Comparison of ENCODE assay signal across 8 mouse cellular contexts in the genomic region with DNA sequence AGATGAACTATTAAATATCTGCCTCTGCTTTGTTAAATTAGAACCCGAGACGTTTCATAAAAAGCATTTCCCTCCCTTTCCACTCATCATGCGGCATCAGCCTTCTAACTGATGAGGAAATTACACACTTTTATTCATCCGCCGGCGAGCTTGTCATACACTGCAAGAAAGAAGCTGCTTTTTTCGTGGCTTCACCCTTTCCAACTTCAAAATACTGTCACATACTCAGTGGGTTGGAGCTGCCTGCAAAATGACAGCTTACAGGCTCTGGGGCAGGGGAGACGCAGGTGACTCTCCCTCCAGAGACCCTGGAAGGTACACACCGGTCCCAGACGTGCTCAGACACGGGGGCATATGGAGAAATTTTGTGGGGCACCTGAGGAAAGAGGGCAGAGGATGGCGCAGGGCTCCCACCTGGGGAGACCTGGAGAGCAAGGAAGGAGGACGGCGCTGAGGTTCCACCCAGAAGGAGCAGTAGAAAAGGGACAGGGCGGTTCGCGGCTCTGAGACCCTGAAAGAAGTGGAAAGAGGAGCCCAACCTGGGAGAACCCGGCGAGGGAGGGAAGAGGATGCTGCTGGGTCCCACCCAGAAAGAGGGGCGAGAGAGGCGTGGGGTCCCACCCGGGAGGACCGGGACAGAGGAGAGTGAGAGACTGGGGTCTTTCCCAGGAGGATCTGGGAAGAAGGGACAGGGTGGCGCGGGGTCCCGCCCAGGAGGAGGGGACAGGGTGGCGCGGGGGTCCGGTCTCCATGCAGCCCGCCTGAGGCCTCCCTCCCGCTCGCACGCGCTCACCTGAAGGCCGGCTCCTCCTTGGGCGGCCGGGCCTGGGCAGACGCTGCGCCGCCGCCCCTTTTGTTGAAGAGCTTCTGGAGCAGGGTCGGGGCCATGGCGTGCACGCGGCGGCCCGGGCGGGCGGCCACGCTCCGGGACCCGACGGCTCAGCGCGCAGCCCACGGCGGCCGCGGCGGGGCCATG. TPM values are rescaled to one million over a fixed set of nuclear protein-coding genes. Genes with fewer than 3 reads are reported as not detected.
DNase-seq lines count a peak whose midpoint lies in the region; ATAC-seq lines count a peak whose summit lies in the region.

No protein-coding gene starts in this region.

- peak overlapping the region; percentile 87 for H3K4me2 ChIP-seq in forebrain, embryonic 14.5 days (ENCODE audit: low read length)
- peak overlapping the region; percentile 96 for H3K4me2 ChIP-seq in intestine, embryonic 16.5 days (ENCODE audit: low read depth, low read length)
- peak overlapping the region; percentile 93 for H3K4me2 ChIP-seq in stomach, embryonic 14.5 days (replicated peaks; ENCODE audit: low read depth, low read length)

- peak overlapping the region; percentile 78 for H3K9ac ChIP-seq in forebrain, embryonic 14.5 days (ENCODE audit: low read length)
- H3K9ac ChIP-seq in intestine, embryonic 16.5 days (ENCODE audit: low read depth, low read length): peak overlapping the region; percentile 86
- H3K9ac ChIP-seq in stomach, embryonic 14.5 days (replicated peaks; ENCODE audit: low read depth, low read length): peak overlapping the region; percentile 76

- H3K9me3 ChIP-seq in forebrain, embryonic 14.5 days (replicated peaks; ENCODE audit: control insufficient read depth, low read length): no peaks in the 10 kb centered on the region
- H3K9me3 ChIP-seq in intestine, embryonic 16.5 days (ENCODE audit: control insufficient read depth, low read length): no peaks in the 10 kb centered on the region
- H3K9me3 ChIP-seq in stomach, embryonic 14.5 days (ENCODE audit: control insufficient read depth, low read depth, low read length): no peaks in the 10 kb centered on the region

- 3% methylated on average over 41 of the region's 60 CpGs for WGBS in forebrain, embryonic 14.5 days
- 2% methylated on average over 59 of the region's 60 CpGs for WGBS in intestine, embryonic 16.5 days
- WGBS in macrophage (ENCODE audit: missing documents): 5% methylated on average over 53 of the region's 60 CpGs
- 2% methylated on average over 52 of the region's 60 CpGs for WGBS in stomach, embryonic 14.5 days

- peak; percentile 27 to 68 for DNase-seq in adrenal gland, adult (ENCODE audit: inconsistent age in 2 of 2, low spot score in 1 of 2)
- DNase-seq in adrenal gland, adult 2 months: no peak
- DNase-seq in urinary bladder, adult 18-20 months (ENCODE audit: low spot score in 2 of 2): peak; percentile 20 to 54
- DNase-seq in urinary bladder, adult 2 months (ENCODE audit: low spot score): no peak
- peak; percentile 56 for DNase-seq in forebrain, embryonic 14.5 days (ENCODE audit: low spot score)

- no peak; the same call in none of the 2 replicates for ATAC-seq in forebrain, embryonic 14.5 days
- ATAC-seq in intestine, embryonic 16.5 days: peak; percentile 65
- ATAC-seq in stomach, embryonic 14.5 days (ENCODE audit: insufficient number of reproducible peaks, insufficient read depth, low FRiP score, low read depth): peak; percentile 56

- no peaks in the 10 kb centered on the region for H3K36me3 ChIP-seq in forebrain, embryonic 14.5 days (ENCODE audit: control insufficient read depth, insufficient read depth, low read length)
- no peaks in the 10 kb centered on the region for H3K36me3 ChIP-seq in intestine, embryonic 16.5 days (ENCODE audit: control insufficient read depth, insufficient read depth, low read length)
- H3K36me3 ChIP-seq in macrophage (ENCODE audit: inconsistent target): no peaks in the 10 kb centered on the region; the same call in 1 of the 2 replicates
- no peaks in the 10 kb centered on the region for H3K36me3 ChIP-seq in stomach, embryonic 14.5 days (ENCODE audit: control insufficient read depth, insufficient read depth, low read length)

- peaks cover 85% of the 10 kb centered on the region for H3K79me2 ChIP-seq in macrophage (ENCODE audit: inconsistent target)

- H3K4me1 ChIP-seq in forebrain, embryonic 14.5 days (ENCODE audit: control insufficient read depth, insufficient read depth, low read length): no peaks in the 10 kb centered on the region; the same call in 1 of the 2 replicates
- peaks cover 11% of the 10 kb centered on the region; the same call in 1 of the 2 replicates for H3K4me1 ChIP-seq in intestine, embryonic 16.5 days (ENCODE audit: control insufficient read depth, insufficient read depth, low read length)
- 0 out of 2 replicates have a peak, but pooled peaks cover 4% of the 10 kb centered on the region for H3K4me1 ChIP-seq in stomach, embryonic 14.5 days (ENCODE audit: control insufficient read depth, insufficient read depth, low read length)

- H3K27ac ChIP-seq in forebrain, embryonic 14.5 days (ENCODE audit: low read depth, low read length): peak overlapping the region; percentile 77
- H3K27ac ChIP-seq in intestine, embryonic 16.5 days (ENCODE audit: low read length): peak overlapping the region; percentile 80
- H3K27ac ChIP-seq in macrophage: peak overlapping the region; percentile 99
- peak overlapping the region; percentile 72; the same call in 1 of the 2 replicates for H3K27ac ChIP-seq in stomach, embryonic 14.5 days (ENCODE audit: low read length)

- no peaks in the 10 kb centered on the region for H3K27me3 ChIP-seq in forebrain, embryonic 14.5 days (replicated peaks; ENCODE audit: control insufficient read depth, insufficient read depth, low read length)
- no peaks in the 10 kb centered on the region for H3K27me3 ChIP-seq in intestine, embryonic 16.5 days (replicated peaks; ENCODE audit: control insufficient read depth, insufficient read depth, low read length)
- no peaks in the 10 kb centered on the region for H3K27me3 ChIP-seq in stomach, embryonic 14.5 days (ENCODE audit: control insufficient read depth, insufficient read depth, low read length)

- H3K4me3 ChIP-seq in forebrain, embryonic 14.5 days (ENCODE audit: low read depth, low read length): peak overlapping the region; percentile 74
- H3K4me3 ChIP-seq in intestine, embryonic 16.5 days (ENCODE audit: low read length): peak overlapping the region; percentile 89
- H3K4me3 ChIP-seq in macrophage (ENCODE audit: inconsistent target): peak overlapping the region; percentile 100
- peak overlapping the region; percentile 82 for H3K4me3 ChIP-seq in stomach, embryonic 14.5 days (ENCODE audit: low read depth, low read length)

RNA-seq across cellular contexts. Expression of gene Fnip2, which starts 0.6 kb away (rescaled TPM):
- total RNA-seq in adrenal gland, adult 2 months (2021): 1 to 10 TPM; 7.4 to 8.5 TPM
- polyA plus RNA-seq in adrenal gland, adult 2 months (2012; rRNA removed): 1.2 and 1.9 TPM in 2 replicates
- 8.0 and 9.7 TPM in 2 replicates for polyA plus RNA-seq in urinary bladder, adult 2 months (2012; rRNA removed)
- 3.0 and 3.6 TPM in 2 replicates for polyA plus RNA-seq in forebrain, embryonic 14.5 days (2014; fragmentation: Nextera tagmentation; extraction: Ambion mirVana)
- polyA plus RNA-seq in intestine, embryonic 16.5 days (2015; fragmentation: Nextera tagmentation; extraction: Ambion mirVana): 2.4 and 2.8 TPM in 2 replicates
- total RNA-seq in macrophage (2018; cell fraction: chromatin; rRNA removed): 1,000 to 10,000 TPM in 9 of 26 experiments, 100 to 1,000 TPM in 17; 297 to 1,489 (median 906) TPM
- 100 to 1,000 TPM; 110 to 449 (median 248) TPM for total RNA-seq in macrophage (2018; cell fraction: cytosol; rRNA removed)
- total RNA-seq in macrophage (2018; cell fraction: nucleus; rRNA removed): 1,000 to 10,000 TPM in 1 of 26 experiments, 100 to 1,000 TPM in 25; 324 to 1,078 (median 679) TPM
- 87.1 to 150 TPM (median 126 TPM) in 3 replicates for polyA plus RNA-seq in macrophage (2018)
- 5.9 and 7.4 TPM in 2 replicates for polyA plus RNA-seq in stomach, embryonic 14.5 days (2014; fragmentation: Nextera tagmentation; extraction: Ambion mirVana)

RNA-seq across cellular contexts. Expression of gene Ppid, which starts 24.1 kb away (rescaled TPM):
- total RNA-seq in adrenal gland, adult 2 months (2021): 10 to 100 TPM; 51.4 to 53.4 TPM
- polyA plus RNA-seq in adrenal gland, adult 2 months (2012; rRNA removed): 3.7 and 4.8 TPM in 2 replicates
- 55.5 and 65.6 TPM in 2 replicates for polyA plus RNA-seq in urinary bladder, adult 2 months (2012; rRNA removed)
- 163 and 176 TPM in 2 replicates for polyA plus RNA-seq in forebrain, embryonic 14.5 days (2014; fragmentation: Nextera tagmentation; extraction: Ambion mirVana)
- polyA plus RNA-seq in intestine, embryonic 16.5 days (2015; fragmentation: Nextera tagmentation; extraction: Ambion mirVana): 130 and 142 TPM in 2 replicates
- total RNA-seq in macrophage (2018; cell fraction: chromatin; rRNA removed): 100 to 1,000 TPM in 9 of 26 experiments, 10 to 100 TPM in 17; 63.0 to 144 (median 94.2) TPM
- total RNA-seq in macrophage (2018; cell fraction: cytosol; rRNA removed): 10 to 100 TPM in 21 of 26 experiments, 1 to 10 TPM in 5; 7.4 to 21.1 (median 14.3) TPM
- total RNA-seq in macrophage (2018; cell fraction: nucleus; rRNA removed): 100 to 1,000 TPM in 5 of 26 experiments, 10 to 100 TPM in 21; 31.0 to 137 (median 61.1) TPM
- polyA plus RNA-seq in macrophage (2018): 25.8 to 37.9 TPM (median 37.4 TPM) in 3 replicates
- 161 and 162 TPM in 2 replicates for polyA plus RNA-seq in stomach, embryonic 14.5 days (2014; fragmentation: Nextera tagmentation; extraction: Ambion mirVana)

Comparison
In these comparisons a context has a peak if more than half of its experiments do, and no peak if none do; other contexts are left out.
1. DNase-seq: peak in adrenal gland, adult (2 of 2), urinary bladder, adult 18-20 months (2 of 2) and forebrain, embryonic 14.5 days (single experiment); none in adrenal gland, adult 2 months (single experiment) and urinary bladder, adult 2 months (single experiment).
2. Peak in every context shown above with its lines, with median percentiles within 50 percentile points of each other: H3K27ac ChIP-seq, H3K4me2 ChIP-seq, H3K4me3 ChIP-seq and H3K9ac ChIP-seq.